Mouse (Mus musculus): ENCODE results near the gene Prickle2. TPM values are rescaled to one million over a fixed set of nuclear protein-coding genes. Genes with fewer than 3 reads are reported as not detected.

The Prickle2 gene
- polyA plus RNA-seq, 1 experiment from 2014 or later: 6.4 TPM

GRCm38 (mm10) chr6:92627048-92627617 lies 78.8 kb downstream of the Prickle2 start:
- no peak for ATAC-seq (replicated peaks; ENCODE audit: insufficient number of reproducible peaks, low FRiP score, low TSS enrichment)
- Histone ChIP-seq H3K36me3 (ENCODE audit: control insufficient read depth, insufficient read depth, low read length) (no peaks in the 10 kb centered on the region), H3K27ac (ENCODE audit: low read depth, low read length) (no peak overlapping the region), H3K4me1 (ENCODE audit: control insufficient read depth, insufficient read depth, low read length) (no peaks in the 10 kb centered on the region), H3K27me3 (ENCODE audit: control insufficient read depth, insufficient read depth, low read length) (no peaks in the 10 kb centered on the region), H3K9me3 (replicated peaks; ENCODE audit: control insufficient read depth, low read length) (no peaks in the 10 kb centered on the region), H3K4me2 (no peak overlapping the region), H3K4me3 (ENCODE audit: low read depth, low read length) (no peak overlapping the region), H3K9ac (ENCODE audit: low read depth, low read length) (no peak overlapping the region)
- 60% methylated on average over 8 of the region's 8 CpGs for WGBS (ENCODE audit: insufficient replicate concordance)

DNA sequence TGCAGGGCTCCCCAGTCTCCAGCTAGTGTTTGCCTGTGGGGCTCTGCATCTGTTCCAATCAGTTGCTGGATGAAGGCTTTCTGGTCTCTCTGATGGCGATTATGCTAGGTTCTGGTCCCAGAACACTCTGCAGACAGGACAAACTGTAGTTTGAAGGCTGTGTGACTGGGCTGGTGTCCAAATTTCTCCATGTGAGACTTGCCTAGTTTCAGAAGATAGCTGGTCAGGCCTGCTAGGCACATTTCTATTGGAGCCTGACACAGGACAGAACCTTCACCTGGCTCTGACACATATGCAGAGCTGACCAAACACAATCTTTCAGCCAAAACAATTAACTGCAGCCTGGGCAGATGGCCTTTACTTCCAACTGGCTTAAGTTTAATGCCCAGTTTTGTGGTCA lies 80.0 kb downstream of the Prickle2 start:
- no peak for ATAC-seq (replicated peaks; ENCODE audit: insufficient number of reproducible peaks, low FRiP score, low TSS enrichment)
- 74% methylated on average over 1 of the region's 1 CpGs for WGBS (ENCODE audit: insufficient replicate concordance)

GRCm38 (mm10) chr6:92624306-92624705 lies 81.6 kb downstream of the Prickle2 start:
- WGBS (ENCODE audit: insufficient replicate concordance): 50% methylated on average over 6 of the region's 6 CpGs
- H3K36me3 ChIP-seq (ENCODE audit: control insufficient read depth, insufficient read depth, low read length): no peaks in the 10 kb centered on the region
- ATAC-seq (replicated peaks; ENCODE audit: insufficient number of reproducible peaks, low FRiP score, low TSS enrichment): no peak

More for the DNA sequence above, 80.0 kb downstream of the Prickle2 start:
- Histone ChIP-seq H3K4me2 (no peak overlapping the region), H3K9ac (ENCODE audit: low read depth, low read length) (no peak overlapping the region), H3K4me3 (ENCODE audit: low read depth, low read length) (no peak overlapping the region), H3K36me3 (ENCODE audit: control insufficient read depth, insufficient read depth, low read length) (no peaks in the 10 kb centered on the region), H3K27ac (ENCODE audit: low read depth, low read length) (no peak overlapping the region), H3K4me1 (ENCODE audit: control insufficient read depth, insufficient read depth, low read length) (no peaks in the 10 kb centered on the region), H3K9me3 (replicated peaks; ENCODE audit: control insufficient read depth, low read length) (no peaks in the 10 kb centered on the region), H3K27me3 (ENCODE audit: control insufficient read depth, insufficient read depth, low read length) (no peaks in the 10 kb centered on the region)

GRCm38 (mm10) chr6:92617183-92617582 lies 88.8 kb downstream of the Prickle2 start:
- Histone ChIP-seq H3K4me3 (ENCODE audit: low read depth, low read length) (no peak overlapping the region), H3K9ac (ENCODE audit: low read depth, low read length) (no peak overlapping the region), H3K36me3 (ENCODE audit: control insufficient read depth, insufficient read depth, low read length) (no peaks in the 10 kb centered on the region), H3K27ac (ENCODE audit: low read depth, low read length) (no peak overlapping the region), H3K9me3 (replicated peaks; ENCODE audit: control insufficient read depth, low read length) (peaks cover 5% of the 10 kb centered on the region; the same call in 1 of the 2 replicates), H3K27me3 (ENCODE audit: control insufficient read depth, insufficient read depth, low read length) (no peaks in the 10 kb centered on the region), H3K4me1 (ENCODE audit: control insufficient read depth, insufficient read depth, low read length) (no peaks in the 10 kb centered on the region), H3K4me2 (no peak overlapping the region)
- WGBS (ENCODE audit: insufficient replicate concordance): 74% methylated on average over 2 of the region's 2 CpGs
- ATAC-seq (replicated peaks; ENCODE audit: insufficient number of reproducible peaks, low FRiP score, low TSS enrichment): no peak

More at GRCm38 (mm10) chr6:92624306-92624705, 81.6 kb downstream of the Prickle2 start:
- no peaks in the 10 kb centered on the region for H3K9me3 ChIP-seq (replicated peaks; ENCODE audit: control insufficient read depth, low read length)
- H3K9ac ChIP-seq (ENCODE audit: low read depth, low read length): no peak overlapping the region
- no peak overlapping the region for H3K4me2 ChIP-seq
- H3K27ac ChIP-seq (ENCODE audit: low read depth, low read length): no peak overlapping the region
- H3K4me3 ChIP-seq (ENCODE audit: low read depth, low read length): no peak overlapping the region
- no peaks in the 10 kb centered on the region for H3K4me1 ChIP-seq (ENCODE audit: control insufficient read depth, insufficient read depth, low read length)
- no peaks in the 10 kb centered on the region for H3K27me3 ChIP-seq (ENCODE audit: control insufficient read depth, insufficient read depth, low read length)

DNA sequence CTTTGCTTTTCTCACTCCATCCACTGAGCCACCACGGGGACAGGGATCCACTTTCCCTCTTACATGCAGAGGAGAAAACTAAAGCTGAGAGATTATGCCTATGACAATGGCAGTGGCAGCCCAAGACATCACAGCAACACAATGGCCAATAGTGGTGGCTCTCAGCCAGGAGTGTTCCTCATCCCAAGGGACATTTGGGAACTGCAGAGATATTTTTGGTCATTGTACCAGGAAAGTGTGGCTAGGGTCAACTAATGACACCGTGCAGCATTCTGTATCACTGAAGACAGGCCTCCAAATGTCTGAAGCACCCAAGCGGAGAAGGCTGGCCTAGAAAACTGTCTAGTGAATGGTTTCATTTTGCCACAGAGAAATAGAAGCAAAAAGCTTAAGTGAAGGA lies 91.2 kb downstream of the Prickle2 start:
- Histone ChIP-seq H3K4me1 (ENCODE audit: control insufficient read depth, insufficient read depth, low read length) (peaks cover 3% of the 10 kb centered on the region), H3K36me3 (ENCODE audit: control insufficient read depth, insufficient read depth, low read length) (no peaks in the 10 kb centered on the region), H3K9me3 (replicated peaks; ENCODE audit: control insufficient read depth, low read length) (peaks cover 5% of the 10 kb centered on the region; the same call in 1 of the 2 replicates), H3K4me2 (no peak overlapping the region), H3K4me3 (ENCODE audit: low read depth, low read length) (no peak overlapping the region), H3K27ac (ENCODE audit: low read depth, low read length) (no peak overlapping the region), H3K27me3 (ENCODE audit: control insufficient read depth, insufficient read depth, low read length) (no peaks in the 10 kb centered on the region), H3K9ac (ENCODE audit: low read depth, low read length) (no peak overlapping the region)
- WGBS (ENCODE audit: insufficient replicate concordance): 83% methylated on average over 3 of the region's 3 CpGs
- ATAC-seq (replicated peaks; ENCODE audit: insufficient number of reproducible peaks, low FRiP score, low TSS enrichment): no peak

- H3K36me3 ChIP-seq (ENCODE audit: control insufficient read depth, insufficient read depth, low read length): no peaks in the 10 kb centered on the region
- H3K9ac ChIP-seq (ENCODE audit: low read depth, low read length): no peak overlapping the region
Observed at GRCm38 (mm10) chr6:92612151-92612769, 93.7 kb downstream of the Prickle2 start.

DNA sequence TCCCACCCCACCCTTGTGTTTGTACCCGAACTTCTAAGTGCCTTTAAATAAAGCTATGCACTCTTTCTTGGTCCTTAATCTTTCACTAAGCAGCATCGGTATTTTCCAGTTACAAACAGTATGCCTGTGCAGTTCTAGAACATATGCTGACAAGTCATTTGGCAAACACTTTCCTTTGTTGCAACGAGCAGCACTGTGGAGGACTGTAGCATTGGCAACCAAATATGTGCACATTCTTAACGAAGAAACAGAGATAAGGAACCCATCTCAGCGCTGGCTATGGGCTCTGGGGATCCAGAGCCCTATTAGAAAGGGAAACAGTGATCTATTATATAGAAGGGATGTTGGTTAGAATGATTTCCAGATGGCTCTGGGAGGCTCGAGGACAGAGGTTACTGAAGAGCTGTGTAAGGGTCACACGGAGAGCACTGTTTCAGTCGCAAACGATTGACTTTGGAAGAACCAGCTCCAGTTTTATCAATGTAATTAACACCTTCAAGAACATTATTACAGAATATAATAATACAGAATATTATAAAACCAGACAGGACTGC lies 96.2 kb downstream of the Prickle2 start:
- Histone ChIP-seq H3K4me2 (no peak overlapping the region; the same call in 1 of the 2 replicates), H3K4me3 (ENCODE audit: low read depth, low read length) (no peak overlapping the region), H3K27ac (ENCODE audit: low read depth, low read length) (peak overlapping the region; percentile 55; the same call in 1 of the 2 replicates), H3K36me3 (ENCODE audit: control insufficient read depth, insufficient read depth, low read length) (no peaks in the 10 kb centered on the region), H3K27me3 (ENCODE audit: control insufficient read depth, insufficient read depth, low read length) (no peaks in the 10 kb centered on the region), H3K9me3 (replicated peaks; ENCODE audit: control insufficient read depth, low read length) (no peaks in the 10 kb centered on the region), H3K9ac (ENCODE audit: low read depth, low read length) (no peak overlapping the region), H3K4me1 (ENCODE audit: control insufficient read depth, insufficient read depth, low read length) (peaks cover 20% of the 10 kb centered on the region)
- no peak; the same call in 1 of the 2 replicates for ATAC-seq (replicated peaks; ENCODE audit: insufficient number of reproducible peaks, low FRiP score, low TSS enrichment)
- 35% methylated on average over 9 of the region's 9 CpGs for WGBS (ENCODE audit: insufficient replicate concordance)

More at GRCm38 (mm10) chr6:92612151-92612769, 93.7 kb downstream of the Prickle2 start:
- H3K4me3 ChIP-seq (ENCODE audit: low read depth, low read length): no peak overlapping the region
- peaks cover 20% of the 10 kb centered on the region for H3K4me1 ChIP-seq (ENCODE audit: control insufficient read depth, insufficient read depth, low read length)
- no peak for ATAC-seq (replicated peaks; ENCODE audit: insufficient number of reproducible peaks, low FRiP score, low TSS enrichment)
- H3K4me2 ChIP-seq: no peak overlapping the region
- H3K9me3 ChIP-seq (replicated peaks; ENCODE audit: control insufficient read depth, low read length): no peaks in the 10 kb centered on the region
- H3K27me3 ChIP-seq (ENCODE audit: control insufficient read depth, insufficient read depth, low read length): no peaks in the 10 kb centered on the region
- no peak overlapping the region for H3K27ac ChIP-seq (ENCODE audit: low read depth, low read length)
- 67% methylated on average over 2 of the region's 2 CpGs for WGBS (ENCODE audit: insufficient replicate concordance)

DNA sequence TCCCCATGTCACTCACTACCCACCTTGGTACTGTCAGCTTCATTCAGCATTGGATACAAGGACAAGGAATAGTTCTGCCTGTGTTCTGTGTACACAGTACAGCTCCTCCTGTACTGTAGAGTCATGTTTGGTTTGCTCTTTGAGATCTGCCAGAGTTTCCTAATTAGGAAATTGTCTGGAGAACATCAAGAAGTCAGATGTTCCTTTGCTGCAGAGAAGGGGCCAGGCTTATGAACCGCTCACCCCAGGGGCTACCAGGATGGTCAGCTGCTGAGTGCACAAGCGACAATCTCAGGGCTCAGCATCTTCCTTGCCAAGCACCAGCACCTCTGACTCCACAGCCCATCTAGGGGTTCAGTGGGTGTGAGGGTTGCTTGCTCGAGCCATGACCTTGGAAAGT lies 96.9 kb downstream of the Prickle2 start:
- peaks cover 20% of the 10 kb centered on the region for H3K4me1 ChIP-seq (ENCODE audit: control insufficient read depth, insufficient read depth, low read length)
- 49% methylated on average over 3 of the region's 3 CpGs for WGBS (ENCODE audit: insufficient replicate concordance)
- no peak overlapping the region for H3K4me3 ChIP-seq (ENCODE audit: low read depth, low read length)
- H3K4me2 ChIP-seq: no peak overlapping the region; the same call in 1 of the 2 replicates
- H3K27ac ChIP-seq (ENCODE audit: low read depth, low read length): peak overlapping the region; percentile 55; the same call in 1 of the 2 replicates
- no peak for ATAC-seq (replicated peaks; ENCODE audit: insufficient number of reproducible peaks, low FRiP score, low TSS enrichment)
- no peaks in the 10 kb centered on the region for H3K36me3 ChIP-seq (ENCODE audit: control insufficient read depth, insufficient read depth, low read length)
- no peak overlapping the region for H3K9ac ChIP-seq (ENCODE audit: low read depth, low read length)
- no peaks in the 10 kb centered on the region for H3K9me3 ChIP-seq (replicated peaks; ENCODE audit: control insufficient read depth, low read length)
- H3K27me3 ChIP-seq (ENCODE audit: control insufficient read depth, insufficient read depth, low read length): no peaks in the 10 kb centered on the region

Data from heart, embryonic 11.5 days (tissue).